Mouse (Mus musculus) spleen, adult 2 months (tissue): ENCODE results near the gene Fkbp4.

Source experiments
- CTCF ChIP-seq: fragments of 200-500 bp; IDR thresholded peaks from 2 replicates; pipeline ENCODE4 v1.5.1; 2011; ENCODE audit warnings: mild to moderate bottlenecking, inconsistent platforms; ENCODE audit not compliant: insufficient read depth, insufficient read length, insufficient replicate concordance; ENCODE audit errors: extremely low read depth
- POLR2A ChIP-seq: fragments of 200-500 bp; IDR thresholded peaks from 2 replicates; pipeline ENCODE4 v1.6.1; 2011; ENCODE audit warnings: low read depth, low read length, inconsistent platforms

- TF ChIP-seq CTCF (no peak), POLR2A (no peak)
Observed at GRCm38 (mm10) chr6:128389185-128389584, 49.3 kb downstream of the Fkbp4 start.
